Mouse (Mus musculus): ENCODE measurements around the gene Ptprk.

Ptprk gene

DNA sequence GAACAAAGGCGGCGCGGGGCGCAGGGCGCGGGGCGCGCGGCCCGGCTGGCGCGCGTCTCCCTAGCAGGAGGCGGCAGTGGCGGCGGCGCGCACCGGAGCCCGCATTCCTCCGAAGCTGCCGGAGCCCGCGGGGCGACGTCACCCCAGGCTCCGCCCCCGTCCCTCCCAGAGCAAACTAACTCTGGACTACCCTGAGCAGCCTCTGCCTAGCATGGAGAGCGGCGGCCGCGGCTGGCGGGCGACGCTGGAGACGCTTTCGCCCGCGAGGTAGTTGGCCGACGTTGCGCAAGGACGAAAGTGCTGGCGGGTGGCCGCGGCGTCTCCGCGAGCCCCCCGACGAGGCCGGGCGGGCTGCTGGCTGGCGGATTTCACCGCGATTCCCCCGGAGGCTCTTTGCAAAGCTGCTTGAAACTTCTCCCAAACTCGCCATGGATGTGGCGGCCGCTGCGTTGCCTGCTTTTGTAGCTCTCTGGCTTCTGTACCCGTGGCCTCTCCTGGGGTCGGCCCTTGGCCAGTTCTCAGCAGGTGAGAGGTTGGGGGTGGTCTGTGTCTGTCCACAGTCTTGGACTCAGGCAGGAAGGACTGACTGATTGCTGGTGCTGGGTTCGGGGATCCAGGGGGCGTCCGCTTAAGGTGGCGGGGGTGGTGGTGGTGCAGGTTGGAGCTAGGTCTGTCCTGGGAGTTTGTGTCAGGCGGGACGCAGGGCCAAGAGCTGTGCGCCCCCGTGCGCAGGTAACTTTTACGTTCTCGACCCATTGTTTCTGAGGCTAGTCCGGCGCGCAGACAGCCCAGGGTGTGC, at the start of gene Ptprk:
Gene Ptprk, plus strand, starts transcription at position 168 of the 799 bp plus-strand sequence.
- peak; percentile 67 to 83 for DNase-seq (ENCODE audit: low spot score in 2 of 2)

DNA sequence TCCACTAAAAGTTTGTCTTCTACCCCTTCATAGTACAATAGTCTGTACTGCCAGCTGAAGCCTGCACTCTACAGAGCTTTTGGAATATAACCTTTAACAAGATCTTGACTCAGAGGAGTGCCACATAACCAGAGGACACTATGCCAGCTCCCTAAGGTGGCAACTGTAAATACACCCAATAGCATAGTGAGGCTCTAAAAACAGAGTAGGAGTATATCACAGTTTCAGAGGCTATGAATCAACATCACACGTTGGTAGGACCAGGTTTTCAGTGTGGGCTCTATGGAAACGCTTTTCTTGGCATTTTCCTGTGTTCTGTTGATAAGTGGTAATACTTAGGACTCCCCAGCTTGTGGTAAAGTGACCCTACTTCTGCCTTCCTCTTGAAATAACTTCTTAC, 46.8 kb upstream of the Ptprk start:
- peak in 1 of 2 experiments; percentile 3 for DNase-seq (ENCODE audit: low spot score in 2 of 2)

DNA sequence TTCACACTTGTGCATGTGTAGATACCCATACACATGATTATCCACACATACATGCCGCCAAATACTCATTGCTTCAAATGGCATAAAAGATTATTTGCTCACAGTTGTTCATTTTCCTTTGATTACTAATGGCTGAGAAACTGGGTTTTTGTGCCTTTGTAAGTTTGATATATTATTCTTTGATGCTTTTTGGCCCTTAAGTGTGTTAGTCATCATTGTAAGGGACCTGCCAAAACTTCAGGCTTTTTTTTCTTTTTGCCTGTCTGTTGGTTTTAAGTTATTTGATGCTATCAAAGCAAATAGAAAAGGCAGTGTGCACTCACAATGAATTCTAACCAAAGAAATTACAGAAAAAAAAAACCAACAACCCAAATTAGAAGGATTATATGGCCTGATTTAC, 38.2 kb upstream of the Ptprk start:
- DNase-seq (ENCODE audit: low spot score in 2 of 2), result no peak

DNA sequence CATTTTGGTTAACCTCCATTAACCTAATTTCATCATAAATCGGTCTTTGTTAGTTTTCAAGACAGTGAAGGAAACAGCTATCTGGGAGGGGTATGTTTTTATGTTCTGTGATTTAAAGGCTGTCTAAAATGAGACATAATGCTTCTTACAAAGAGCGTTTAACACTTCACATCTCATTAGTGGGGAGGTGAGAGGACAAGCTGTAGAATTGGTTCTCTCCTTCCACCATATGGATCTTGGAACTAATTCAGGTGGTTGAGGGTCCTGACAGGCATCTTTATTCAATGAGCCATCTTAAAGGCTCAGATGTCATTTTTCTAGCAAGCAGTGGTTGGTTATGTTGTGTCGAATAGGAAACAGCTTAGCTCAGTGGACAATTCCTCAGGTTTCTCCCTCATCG, 19.9 kb upstream of the Ptprk start:
- no peak for DNase-seq (ENCODE audit: low spot score in 2 of 2)

DNA sequence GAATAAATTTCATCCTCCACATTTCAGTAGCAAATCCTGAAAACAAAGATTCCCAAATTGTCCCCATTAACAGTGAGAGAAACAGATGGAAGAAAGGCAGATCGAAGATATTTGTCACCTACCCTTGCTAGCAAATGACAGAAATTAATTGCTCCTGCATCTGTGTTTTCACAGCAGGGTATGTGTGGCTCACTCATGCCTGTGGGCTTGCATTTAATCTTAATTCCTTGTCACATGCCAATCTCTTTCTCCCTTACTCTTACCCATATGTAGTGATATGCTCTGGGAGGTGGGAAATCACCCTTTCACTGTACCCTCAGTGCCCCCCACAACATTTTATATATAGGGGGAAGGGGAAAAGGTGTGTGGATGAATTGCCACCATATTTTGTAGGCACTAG, 15.4 kb upstream of the Ptprk start:
- DNase-seq (ENCODE audit: low spot score in 2 of 2), result no peak

DNA sequence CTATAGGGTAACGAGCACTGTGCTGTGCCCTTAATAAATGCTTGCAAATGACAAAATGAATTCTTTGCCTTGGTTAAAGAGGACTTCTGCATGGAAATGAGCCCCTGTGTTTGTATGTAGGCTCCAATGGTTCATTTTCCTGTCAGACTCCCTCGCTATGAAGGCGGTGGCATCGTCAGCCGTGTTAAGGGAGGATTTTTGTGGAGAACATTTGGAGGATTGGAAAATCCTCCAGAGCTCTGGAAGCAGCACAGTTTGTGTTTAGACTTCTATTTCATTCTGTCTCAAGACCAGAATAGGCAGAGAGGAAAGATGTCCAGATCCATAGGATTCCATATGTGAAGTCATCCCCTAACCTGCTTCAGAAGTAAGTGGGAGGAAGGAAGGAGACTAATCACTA, 6.6 kb upstream of the Ptprk start:
- peak; percentile 26 to 46 for DNase-seq (ENCODE audit: low spot score in 2 of 2)

DNA sequence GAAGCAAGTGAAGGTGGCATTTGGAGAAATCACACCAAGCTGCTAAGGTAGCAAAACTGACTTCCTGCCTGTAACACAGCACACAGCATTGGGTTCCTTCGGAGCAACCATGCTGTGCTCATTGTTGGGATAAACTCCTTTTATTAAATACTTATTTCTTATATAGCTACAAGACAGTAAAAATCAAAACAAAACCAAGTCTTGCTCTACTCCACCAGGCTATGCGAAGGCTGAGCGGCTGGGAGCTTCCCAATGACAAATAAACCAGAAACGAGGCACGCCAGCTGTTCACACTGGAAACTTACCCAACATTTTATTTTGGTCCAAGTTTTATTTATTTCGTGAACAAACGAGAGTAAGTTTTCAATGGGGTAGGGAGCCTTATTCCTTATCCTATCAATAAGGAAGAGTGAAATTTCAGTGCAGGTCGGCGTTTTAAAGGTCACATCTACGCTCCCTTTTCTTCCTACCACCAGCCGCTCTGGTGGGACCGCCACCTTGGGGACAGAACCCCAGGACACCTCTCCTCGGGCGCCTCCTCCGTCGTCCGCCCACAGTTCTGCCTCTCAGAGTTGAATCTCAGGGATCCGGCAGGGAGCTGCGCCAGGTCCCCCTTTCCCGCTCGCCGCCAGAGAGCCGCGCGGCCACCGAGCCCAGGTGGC, 498 bp upstream of the Ptprk start:
- DNase-seq (ENCODE audit: low spot score in 2 of 2), result peak in 1 of 2 experiments; percentile 69

DNA sequence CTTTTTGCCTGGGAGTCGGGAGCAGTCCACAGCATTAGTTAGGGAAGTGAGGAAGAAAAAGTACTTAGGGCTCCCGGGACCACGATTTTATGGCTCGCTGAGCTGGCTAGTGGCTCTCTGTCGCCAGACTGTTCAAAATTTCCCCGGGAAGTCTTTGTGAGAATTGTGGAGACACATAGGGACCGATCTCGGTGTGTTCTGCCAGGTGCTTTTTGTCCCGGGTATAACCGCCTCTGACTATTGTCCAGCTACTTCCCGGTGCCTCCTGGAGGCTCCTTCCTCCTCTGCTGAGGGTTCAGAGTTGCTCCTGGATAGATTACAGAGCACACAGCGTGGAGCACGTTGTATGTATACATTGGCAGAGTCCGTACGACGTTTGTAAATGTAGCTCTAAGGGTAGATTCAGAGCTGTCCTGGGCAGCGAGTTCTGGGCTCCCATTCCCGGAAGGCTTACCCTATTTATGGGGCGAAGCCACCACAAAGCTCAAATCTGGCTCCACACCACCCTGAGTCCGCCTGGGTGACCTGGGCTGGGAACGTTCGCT, 943 bp downstream of the Ptprk start:
- peak in 1 of 2 experiments; percentile 14 for DNase-seq (ENCODE audit: low spot score in 2 of 2)

DNA sequence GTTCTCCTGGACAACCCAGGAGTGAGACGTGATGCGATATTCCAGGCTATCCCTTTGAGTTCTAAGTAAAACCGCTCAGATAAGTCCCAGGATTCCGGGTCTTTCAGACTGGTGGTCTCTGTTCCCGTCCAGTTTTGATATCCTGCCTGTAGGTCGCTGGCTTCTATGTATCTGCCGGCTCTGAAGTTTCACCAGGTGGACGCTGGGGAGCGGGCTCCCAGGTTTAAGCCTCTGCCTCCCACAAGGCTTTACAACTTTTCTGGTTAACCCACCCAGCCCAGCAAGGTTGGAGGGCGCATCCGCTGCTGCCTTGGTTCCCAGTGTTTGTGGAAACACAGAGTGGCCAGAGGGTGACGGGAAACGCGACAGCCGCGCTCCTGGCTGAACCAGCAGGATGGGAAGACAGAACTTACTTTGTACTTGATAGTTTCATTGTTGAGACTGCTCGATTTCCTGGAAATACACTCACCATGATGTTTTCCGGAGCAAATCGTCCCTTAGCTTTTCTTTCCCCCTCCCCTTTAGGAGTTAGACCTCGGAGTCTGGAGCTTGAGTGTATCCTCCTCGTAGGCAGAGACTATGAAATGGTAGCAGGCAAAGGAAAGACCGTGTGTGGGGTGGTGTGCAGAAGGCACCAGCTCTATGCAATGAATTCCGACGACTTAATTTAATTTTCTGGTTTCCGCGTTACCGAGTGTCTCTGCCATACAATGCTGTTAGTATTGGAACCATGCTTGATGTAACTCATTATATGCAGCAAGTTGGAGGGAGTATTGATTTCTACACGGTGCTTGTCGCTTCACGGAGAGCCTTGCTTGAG, 1.6 kb downstream of the Ptprk start:
- DNase-seq (ENCODE audit: low spot score in 2 of 2), result peak in 1 of 2 experiments; percentile 19

DNA sequence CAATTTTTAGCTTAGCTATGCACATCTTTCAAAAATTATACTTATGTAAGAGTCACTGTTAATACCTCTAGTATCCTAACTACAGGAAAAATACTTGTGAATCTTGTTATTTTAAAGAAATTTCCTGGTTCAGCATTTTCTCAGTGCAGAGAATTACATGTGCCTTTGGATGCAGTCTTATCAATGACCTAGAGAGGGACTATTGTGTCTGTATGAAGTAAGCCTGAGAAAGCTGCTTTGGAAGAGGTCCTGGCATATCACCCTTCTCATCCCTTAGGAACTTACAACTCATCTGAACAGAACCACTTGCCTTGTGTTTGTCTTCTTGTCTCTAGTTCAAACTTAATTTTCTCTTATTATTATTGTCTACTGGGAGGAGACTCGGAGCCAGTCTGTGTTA, 3.6 kb downstream of the Ptprk start:
- DNase-seq (ENCODE audit: low spot score in 2 of 2), result no peak

DNA sequence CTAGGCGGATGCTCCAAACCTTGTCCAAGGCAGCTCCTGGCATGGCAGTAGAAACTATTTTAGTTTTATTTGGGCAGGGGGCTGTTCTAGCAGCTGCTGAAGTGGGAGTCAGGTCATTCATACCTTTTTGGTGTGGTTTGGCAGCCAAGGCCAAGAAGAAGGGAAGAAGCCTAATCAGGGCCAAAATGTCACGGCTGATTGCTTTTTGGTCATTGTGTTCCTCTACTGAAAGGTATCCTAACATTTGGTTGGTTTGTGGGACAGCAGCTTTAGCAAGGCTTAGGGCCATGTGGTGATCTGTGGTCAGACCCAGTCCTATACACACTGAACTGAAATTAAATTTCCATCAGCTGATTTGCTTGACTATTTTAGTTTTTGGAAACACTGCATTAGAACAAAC, 6.6 kb downstream of the Ptprk start:
- DNase-seq (ENCODE audit: low spot score in 2 of 2), result no peak

DNA sequence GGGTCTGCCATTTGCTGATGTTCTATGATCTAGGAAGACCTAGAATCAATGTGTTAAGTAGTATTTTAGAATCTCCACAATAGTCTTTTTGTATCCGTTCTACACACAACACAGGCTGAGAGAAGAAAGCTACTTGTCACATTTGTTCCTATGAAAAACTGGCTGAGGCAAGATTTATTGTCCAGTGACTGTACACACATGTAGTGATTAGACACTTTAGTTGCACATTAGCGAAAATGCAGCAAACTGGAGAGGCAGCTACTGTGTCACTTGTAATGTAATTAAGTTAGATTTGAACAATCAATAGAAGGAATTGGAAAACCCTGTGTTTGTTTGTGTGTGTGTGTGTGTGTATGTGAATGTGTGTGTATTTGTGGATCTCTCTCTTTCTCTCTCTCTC, 8.6 kb downstream of the Ptprk start:
- no peak for DNase-seq (ENCODE audit: low spot score in 2 of 2)

DNA sequence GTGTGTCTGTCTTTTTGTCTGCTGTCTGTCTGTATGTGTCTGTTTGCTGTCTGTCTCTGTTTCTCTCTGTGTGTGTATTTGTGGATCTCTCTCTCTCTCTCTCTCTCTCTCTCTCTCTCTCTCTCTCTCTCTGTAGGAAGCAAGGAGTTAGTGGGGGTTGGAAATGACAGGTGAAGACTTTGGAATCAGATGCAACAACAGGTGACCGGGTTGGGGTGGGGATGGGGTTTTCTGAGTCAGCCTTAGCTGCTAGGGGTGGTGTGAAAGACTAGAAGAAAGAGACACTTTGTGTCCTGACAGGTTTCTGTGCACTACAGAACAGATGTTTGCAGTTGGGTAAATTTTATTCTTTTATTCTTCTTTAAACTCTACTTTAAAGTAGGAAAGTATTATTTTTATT, 9.0 kb downstream of the Ptprk start:
- DNase-seq (ENCODE audit: low spot score in 2 of 2), result no peak

DNA sequence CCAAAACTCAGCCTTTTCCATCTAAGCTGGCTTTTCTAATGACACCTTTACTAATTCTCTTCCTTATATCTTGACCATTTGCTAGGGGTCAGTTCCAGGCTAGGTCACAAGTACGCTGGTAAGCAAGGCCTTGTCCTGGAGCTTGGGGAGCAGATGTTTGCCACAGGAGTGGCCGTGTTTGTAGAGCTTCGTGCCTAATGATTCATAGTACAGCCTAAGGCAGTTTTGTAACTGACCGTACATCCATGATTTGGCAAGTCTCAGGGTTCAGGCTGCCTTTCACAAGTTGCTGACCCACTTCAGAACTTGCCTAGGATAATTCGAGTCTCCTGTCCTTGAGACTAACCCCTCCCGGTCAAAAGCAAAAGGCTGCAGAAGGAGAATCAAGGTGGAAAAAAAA, 12.7 kb downstream of the Ptprk start:
- DNase-seq (ENCODE audit: low spot score in 2 of 2), result no peak

DNA sequence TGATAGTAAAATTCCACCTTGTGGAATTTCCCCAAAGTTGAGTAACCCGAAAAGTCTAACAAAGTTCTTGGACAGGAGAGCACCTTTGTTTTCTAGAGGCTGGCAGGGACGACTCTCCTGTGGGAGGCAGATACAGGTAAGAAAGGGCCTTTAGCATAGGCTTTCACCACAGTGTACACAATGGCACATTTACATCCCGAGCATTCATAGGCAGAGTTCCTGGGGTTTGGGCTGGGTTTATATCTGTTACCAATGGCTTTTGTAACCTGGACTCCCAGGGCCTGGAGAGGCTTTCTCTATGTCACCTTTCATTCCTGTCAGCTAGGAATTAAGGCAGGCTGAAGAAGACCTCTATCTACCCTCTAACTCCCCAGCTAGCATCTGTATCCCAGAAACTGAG, 13.1 kb downstream of the Ptprk start:
- no peak for DNase-seq (ENCODE audit: low spot score in 2 of 2)

DNA sequence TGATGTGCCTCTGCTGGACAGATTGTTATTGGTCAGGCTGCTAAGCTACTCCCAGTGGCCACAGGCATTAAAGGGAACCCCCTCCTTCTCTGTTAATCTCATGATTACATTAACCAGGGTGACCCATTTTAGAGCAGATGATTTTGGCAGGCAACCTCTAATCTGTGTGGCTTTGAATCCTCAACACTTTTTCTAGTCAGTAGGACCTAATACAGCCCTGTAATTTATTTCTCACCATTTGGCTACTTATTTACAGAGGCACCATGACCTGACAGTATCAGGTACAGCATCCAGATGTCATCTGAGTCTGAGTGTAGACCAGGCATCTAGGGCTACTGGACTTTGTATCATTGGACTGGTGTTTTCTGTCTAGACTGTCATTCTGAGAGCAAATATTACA, 21.4 kb downstream of the Ptprk start:
- no peak for DNase-seq (ENCODE audit: low spot score in 2 of 2)

DNA sequence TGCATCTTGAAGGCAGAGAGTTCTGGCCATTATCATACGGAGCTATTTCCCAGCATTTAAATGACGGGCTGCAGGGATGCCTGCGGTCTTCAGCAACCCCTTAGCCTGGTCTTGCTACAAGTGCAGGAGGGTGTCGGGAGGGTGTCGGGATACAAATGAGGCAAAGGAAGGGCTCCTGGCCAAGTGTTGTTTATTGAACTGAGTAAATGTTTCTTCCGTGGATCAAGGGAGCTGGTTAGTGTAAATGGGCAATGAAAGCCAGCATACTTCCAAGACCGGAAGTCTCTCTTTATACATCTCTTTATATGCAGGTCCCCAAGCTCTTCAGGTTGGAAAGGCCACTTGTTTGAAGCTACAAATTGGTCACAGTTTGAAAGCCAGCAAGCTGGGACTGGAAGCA, 23.0 kb downstream of the Ptprk start:
- no peak for DNase-seq (ENCODE audit: low spot score in 2 of 2)

DNA sequence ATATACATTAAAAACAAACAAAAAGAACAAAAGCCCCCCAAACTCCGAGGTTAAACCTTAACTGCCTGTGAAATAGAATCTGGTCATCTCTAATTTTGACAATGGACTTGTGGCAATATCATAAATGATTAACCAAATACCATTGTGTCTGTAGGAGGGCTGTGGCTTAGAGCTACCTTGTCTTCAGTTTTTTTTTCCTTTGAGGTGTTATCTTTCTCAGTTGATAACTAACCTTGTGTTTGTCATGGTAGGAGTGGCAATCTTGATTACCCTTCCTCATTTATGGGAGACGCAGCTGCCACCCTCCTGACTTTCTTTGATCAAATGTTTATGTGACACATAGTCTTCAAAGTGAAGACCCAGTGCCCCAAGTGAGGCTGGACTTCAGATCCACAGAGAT, 24.3 kb downstream of the Ptprk start:
- DNase-seq (ENCODE audit: low spot score in 2 of 2), result no peak

DNA sequence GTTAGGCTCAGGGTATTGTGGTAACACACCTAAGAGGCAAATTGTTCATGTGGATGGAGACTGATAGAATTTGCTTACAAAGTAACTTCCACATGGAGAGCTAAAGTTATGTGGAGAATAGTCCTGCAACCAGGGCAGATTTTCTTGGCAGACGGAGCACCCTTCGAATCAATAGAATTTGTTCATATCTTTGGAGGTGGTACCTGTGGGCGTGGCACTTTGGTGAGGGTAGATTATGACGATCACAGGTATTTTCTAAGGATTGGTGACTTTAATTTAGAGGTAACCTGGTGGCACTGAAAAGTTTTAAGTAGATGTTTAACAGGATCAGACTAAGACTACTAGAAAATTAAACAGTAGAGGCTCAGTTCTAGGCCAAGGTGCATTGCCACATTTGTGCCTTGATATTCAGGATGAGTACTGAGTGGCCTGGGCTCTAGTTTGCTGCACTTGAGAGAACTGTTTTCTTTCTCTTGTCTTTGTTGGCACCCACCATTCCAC, 28.8 kb downstream of the Ptprk start:
- DNase-seq (ENCODE audit: low spot score in 2 of 2), result no peak

DNA sequence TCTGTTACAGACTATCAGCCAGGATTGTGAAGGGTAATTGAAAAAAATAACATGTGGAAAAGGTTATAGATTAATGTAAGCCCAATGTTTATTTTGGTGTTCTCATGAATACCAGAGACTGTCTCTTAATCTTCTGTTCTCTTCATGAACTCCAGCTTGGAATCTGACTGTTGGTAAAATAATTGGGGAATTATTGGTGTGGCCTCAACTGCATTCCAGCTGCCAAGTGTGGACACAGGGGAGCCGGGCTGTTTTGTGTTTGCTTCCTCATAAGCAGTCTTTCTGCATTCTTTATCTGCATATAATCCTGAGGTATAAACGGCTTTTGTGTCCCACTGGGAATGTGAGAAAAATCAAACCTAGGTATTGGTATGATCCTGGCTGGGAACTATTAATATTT, 29.3 kb downstream of the Ptprk start:
- DNase-seq (ENCODE audit: low spot score in 2 of 2), result no peak

DNA sequence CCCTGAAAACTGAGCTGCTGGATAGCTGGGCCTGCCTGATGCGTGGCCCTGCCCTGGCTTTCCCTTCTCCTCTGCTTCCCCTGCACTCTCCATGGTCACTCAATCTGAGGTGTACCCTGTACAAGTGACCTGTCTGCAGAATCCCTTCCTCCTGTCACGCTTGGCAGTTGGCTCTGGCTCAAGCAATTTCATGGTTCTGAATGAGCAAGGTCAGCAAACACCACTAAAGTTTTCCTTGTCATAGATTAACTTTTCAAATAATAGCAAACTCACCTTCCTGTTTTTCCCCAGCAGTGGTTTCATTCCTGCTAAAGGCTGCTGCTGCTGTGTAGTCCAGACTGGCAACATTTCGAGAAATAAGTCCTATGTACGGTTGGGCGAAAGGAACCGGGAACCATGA, 30.6 kb downstream of the Ptprk start:
- DNase-seq (ENCODE audit: low spot score in 2 of 2), result no peak

Measured in left cerebral cortex, adult 9 months (tissue).